Mouse (Mus musculus): Measurements from ENCODE around the gene Gcnt7. TPM values are rescaled to one million over a fixed set of nuclear protein-coding genes. Genes with fewer than 3 reads are reported as not detected.
A peak's percentile ranks its signal among the peaks of the same experiment; 100 is the strongest.

The Gcnt7 gene
- total RNA-seq, 2 experiments from 2014 or later, result not detected

GRCm38 (mm10) chr2:172467206-172467605 is 8.8 kb upstream of the Gcnt7 start:
- intact Hi-C loops (cut with DNase I), result no loop called here
- no peak for DNase-seq (ENCODE audit: extremely low spot score in 1 of 2, low spot score in 2 of 2)

GRCm38 (mm10) chr2:172466427-172467132 is 8.2 kb upstream of the Gcnt7 start:
- intact Hi-C loops (cut with DNase I), result no loop called here

GRCm38 (mm10) chr2:172462813-172463212 is 4.4 kb upstream of the Gcnt7 start:
- no peak for DNase-seq (ENCODE audit: extremely low spot score in 1 of 2, low spot score in 2 of 2)
- intact Hi-C loops (cut with DNase I), result no loop called here

More at GRCm38 (mm10) chr2:172466427-172467132, 8.2 kb upstream of the Gcnt7 start:
- DNase-seq (ENCODE audit: extremely low spot score in 1 of 2, low spot score in 2 of 2), result no peak

GRCm38 (mm10) chr2:172460647-172461046 is 2.3 kb upstream of the Gcnt7 start:
- no peak for DNase-seq (ENCODE audit: extremely low spot score in 1 of 2, low spot score in 2 of 2)
- intact Hi-C loops (cut with DNase I), result no loop called here

GRCm38 (mm10) chr2:172452458-172452857 is 5.9 kb downstream of the Gcnt7 start:
- DNase-seq (ENCODE audit: extremely low spot score in 1 of 2, low spot score in 2 of 2), result no peak
- intact Hi-C loops (cut with DNase I), result no loop called here

- intact Hi-C loops (cut with DNase I), result no loop called here
- no peak for DNase-seq (ENCODE audit: extremely low spot score in 1 of 2, low spot score in 2 of 2)
Measured at GRCm38 (mm10) chr2:172452031-172452430, 6.4 kb downstream of the Gcnt7 start.

GRCm38 (mm10) chr2:172450640-172451039 is 7.8 kb downstream of the Gcnt7 start:
- no peak for DNase-seq (ENCODE audit: extremely low spot score in 1 of 2, low spot score in 2 of 2)
- intact Hi-C loops (cut with DNase I), result no loop called here

- intact Hi-C loops (cut with DNase I), result no loop called here
Measured at GRCm38 (mm10) chr2:172448329-172448728, 10.1 kb downstream of the Gcnt7 start.

GRCm38 (mm10) chr2:172447317-172447716 is 11.1 kb downstream of the Gcnt7 start:
- DNase-seq (ENCODE audit: extremely low spot score in 1 of 2, low spot score in 2 of 2), result no peak
- intact Hi-C loops (cut with DNase I), result no loop called here

More at GRCm38 (mm10) chr2:172448329-172448728, 10.1 kb downstream of the Gcnt7 start:
- no peak for DNase-seq (ENCODE audit: extremely low spot score in 1 of 2, low spot score in 2 of 2)

GRCm38 (mm10) chr2:172445617-172446016 is 12.8 kb downstream of the Gcnt7 start:
- no peak for DNase-seq (ENCODE audit: extremely low spot score in 1 of 2, low spot score in 2 of 2)
- intact Hi-C loops (cut with DNase I), result no loop called here

- intact Hi-C loops (cut with DNase I), result loop anchor here (5.0 kb wide), 1 partner anchor 214 kb away; no protein-coding TSS in a partner anchor
- no peak for DNase-seq (ENCODE audit: extremely low spot score in 1 of 2, low spot score in 2 of 2)
Measured at GRCm38 (mm10) chr2:172441176-172441575, 17.2 kb downstream of the Gcnt7 start.

- no peak for DNase-seq (ENCODE audit: extremely low spot score in 1 of 2, low spot score in 2 of 2)
- intact Hi-C loops (cut with DNase I), result loop anchor here (5.0 kb wide), 1 partner anchor 213 kb away; no protein-coding TSS in a partner anchor
Measured at GRCm38 (mm10) chr2:172440640-172441005, 17.8 kb downstream of the Gcnt7 start.

- intact Hi-C loops (cut with DNase I), result loop anchor here (2.0 to 5.0 kb wide), 2 partner anchors 69 to 213 kb away; partner anchors contain the start of genes Aurka and Cstf1
- DNase-seq (ENCODE audit: extremely low spot score in 1 of 2, low spot score in 2 of 2), result peak; percentile 99 to 100
Measured at GRCm38 (mm10) chr2:172439843-172440639, 18.4 kb downstream of the Gcnt7 start, which contains the start of gene Rtf2. TSS of gene Rtf2 (plus strand) at chr2:172440556.

- intact Hi-C loops (cut with DNase I), result no loop called here
- DNase-seq (ENCODE audit: extremely low spot score in 1 of 2, low spot score in 2 of 2), result no peak
Measured at GRCm38 (mm10) chr2:172437371-172437952, 20.9 kb downstream of the Gcnt7 start.

GRCm38 (mm10) chr2:172433746-172434145 is 24.6 kb downstream of the Gcnt7 start:
- intact Hi-C loops (cut with DNase I), result no loop called here
- DNase-seq (ENCODE audit: extremely low spot score in 1 of 2, low spot score in 2 of 2), result no peak

- intact Hi-C loops (cut with DNase I), result no loop called here
- DNase-seq (ENCODE audit: extremely low spot score in 1 of 2, low spot score in 2 of 2), result peak in 1 of 2 experiments; percentile 53
Measured at GRCm38 (mm10) chr2:172430609-172431008, 27.8 kb downstream of the Gcnt7 start.

- no peak for DNase-seq (ENCODE audit: extremely low spot score in 1 of 2, low spot score in 2 of 2)
- intact Hi-C loops (cut with DNase I), result no loop called here
Measured at GRCm38 (mm10) chr2:172418208-172418607, 40.2 kb downstream of the Gcnt7 start.

- intact Hi-C loops (cut with DNase I), result no loop called here
- DNase-seq (ENCODE audit: extremely low spot score in 1 of 2, low spot score in 2 of 2), result no peak
Measured at GRCm38 (mm10) chr2:172416876-172417275, 41.5 kb downstream of the Gcnt7 start.

GRCm38 (mm10) chr2:172416218-172416617 is 42.2 kb downstream of the Gcnt7 start:
- DNase-seq (ENCODE audit: extremely low spot score in 1 of 2, low spot score in 2 of 2), result no peak
- intact Hi-C loops (cut with DNase I), result no loop called here

All from left cerebral cortex, postnatal 10 days (tissue).